Mouse (Mus musculus) myocyte (in vitro differentiated cells): ENCODE measurements around the gene Tldc1. TPM values are rescaled to one million over a fixed set of nuclear protein-coding genes. Genes with fewer than 3 reads are reported as not detected.

Experiments used
- H3K27me3 ChIP-seq: one replicate; pipeline ENCODE4 v1.6.1; 2011; ENCODE audit not compliant: control insufficient read depth, insufficient read depth, insufficient read length
- H3K36me3 ChIP-seq: one replicate; pipeline ENCODE4 v1.6.1; 2011; ENCODE audit not compliant: control insufficient read depth, insufficient read depth
- H3K4me2 ChIP-seq: one replicate; pipeline ENCODE4 v1.6.1; 2011; ENCODE audit warnings: low read depth, control low read depth
- H3K4me3 ChIP-seq: one replicate; pipeline ENCODE4 v1.5.1; 2011; ENCODE audit warnings: mild to moderate bottlenecking, control low read depth, moderate library complexity
- H3K79me2 ChIP-seq: one replicate; pipeline ENCODE4 v1.6.1; 2011; ENCODE audit not compliant: control insufficient read depth, insufficient read depth
- H3ac ChIP-seq: one replicate; pipeline ENCODE4 v1.6.1; 2011; ENCODE audit not compliant: control insufficient read depth, insufficient read length
- CEBPB ChIP-seq: IDR thresholded peaks from 2 replicates; pipeline ENCODE4 v1.6.1; 2011; ENCODE audit warnings: mild to moderate bottlenecking, moderate library complexity; ENCODE audit not compliant: poor library complexity, insufficient read depth, severe bottlenecking
- E2F4 ChIP-seq: IDR thresholded peaks from one replicate; pipeline ENCODE4 v1.6.1; 2011; ENCODE audit warnings: mild to moderate bottlenecking, control low read depth, moderate library complexity; ENCODE audit not compliant: insufficient read depth
- MAX ChIP-seq: IDR thresholded peaks from one replicate; pipeline ENCODE4 v1.6.1; 2011; ENCODE audit warnings: low read depth, mild to moderate bottlenecking, control low read depth
- MYOD1 ChIP-seq, 3 experiments: IDR thresholded peaks; one replicate each; pipeline ENCODE4 v1.6.1; 2011; ENCODE audit warnings: control low read depth in 2 of 3, low read depth in 2 of 3, mild to moderate bottlenecking in 2 of 3, moderate library complexity in 1 of 3; ENCODE audit not compliant: insufficient read length in 2 of 3, control insufficient read depth in 1 of 3
- MYOG ChIP-seq, 3 experiments: IDR thresholded peaks; one replicate each; pipeline ENCODE4 v1.6.1; 2011; ENCODE audit warnings: control low read depth in 2 of 3, low read depth in 2 of 3, mild to moderate bottlenecking in 2 of 3; ENCODE audit not compliant: insufficient read length in 2 of 3, control insufficient read depth in 1 of 3, insufficient read depth in 1 of 3
- POLR2A ChIP-seq: IDR thresholded peaks from one replicate; pipeline ENCODE4 v1.6.1; 2011; ENCODE audit warnings: low read depth, mild to moderate bottlenecking, control low read depth, moderate library complexity; ENCODE audit not compliant: insufficient read length
- POLR2AphosphoS2 ChIP-seq: IDR thresholded peaks from one replicate; pipeline ENCODE4 v1.6.1; 2011; ENCODE audit warnings: low read depth, control low read depth; ENCODE audit not compliant: insufficient read length
- REST ChIP-seq: IDR thresholded peaks from one replicate; pipeline ENCODE4 v1.6.1; 2011; ENCODE audit warnings: mild to moderate bottlenecking, control low read depth, moderate library complexity; ENCODE audit not compliant: insufficient read depth, insufficient read length
- SRF ChIP-seq: IDR thresholded peaks from one replicate; pipeline ENCODE4 v1.6.1; 2011; ENCODE audit warnings: low read depth; ENCODE audit not compliant: control insufficient read depth, insufficient read length
- TCF12 ChIP-seq: IDR thresholded peaks from one replicate; pipeline ENCODE4 v1.6.1; 2011; ENCODE audit warnings: mild to moderate bottlenecking, control low read depth; ENCODE audit not compliant: poor library complexity, insufficient read depth, severe bottlenecking
- TCF3 ChIP-seq: IDR thresholded peaks from one replicate; pipeline ENCODE4 v1.6.1; 2011; ENCODE audit warnings: low read depth, control low read depth; ENCODE audit not compliant: insufficient read length
- USF1 ChIP-seq: IDR thresholded peaks from one replicate; pipeline ENCODE4 v1.6.1; 2011; ENCODE audit warnings: low read depth, mild to moderate bottlenecking, control low read depth, moderate library complexity
- polyA plus RNA-seq: library from polyadenylated mRNA; unstranded; fragments of >200 nt; fragmentation: generic; extraction: Trizol; gene quantifications from one replicate; pipeline ENCODE4 v1.2.1, GENCODE M21; 2012; ENCODE audit warnings: missing spikeins

Tldc1 gene
- polyA plus RNA-seq, 1 experiment, result 9.6 TPM

DNA sequence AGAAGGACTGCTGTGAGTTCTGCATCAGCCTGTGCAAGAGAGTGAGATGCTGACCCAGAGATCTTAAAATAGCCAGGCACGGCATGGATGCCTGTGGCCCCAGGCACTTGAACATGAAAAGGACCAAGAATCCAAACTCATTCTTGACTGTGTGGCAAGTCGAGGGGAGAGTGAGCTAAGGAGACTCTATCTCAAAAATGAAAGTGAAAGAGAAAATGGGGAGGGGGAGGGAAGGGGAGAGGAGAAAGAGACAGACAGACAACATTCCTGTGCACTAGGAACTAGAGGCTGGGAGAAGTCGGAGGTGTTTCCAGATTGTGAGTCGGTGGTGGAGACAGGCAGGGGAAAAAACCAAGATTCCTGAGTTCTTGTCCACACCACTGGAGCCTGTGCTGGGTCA, 54.5 kb downstream of the Tldc1 start:
- TF ChIP-seq SRF (no peak), POLR2AphosphoS2 (no peak), TCF3 (no peak)
- H3ac ChIP-seq, result no peak overlapping the region
- peak overlapping the region; percentile 24 for H3K4me2 ChIP-seq
- H3K36me3 ChIP-seq, result no peaks in the 10 kb centered on the region
- no peaks in the 10 kb centered on the region for H3K79me2 ChIP-seq
- H3K4me3 ChIP-seq, result no peak overlapping the region
- H3K27me3 ChIP-seq, result no peaks in the 10 kb centered on the region

DNA sequence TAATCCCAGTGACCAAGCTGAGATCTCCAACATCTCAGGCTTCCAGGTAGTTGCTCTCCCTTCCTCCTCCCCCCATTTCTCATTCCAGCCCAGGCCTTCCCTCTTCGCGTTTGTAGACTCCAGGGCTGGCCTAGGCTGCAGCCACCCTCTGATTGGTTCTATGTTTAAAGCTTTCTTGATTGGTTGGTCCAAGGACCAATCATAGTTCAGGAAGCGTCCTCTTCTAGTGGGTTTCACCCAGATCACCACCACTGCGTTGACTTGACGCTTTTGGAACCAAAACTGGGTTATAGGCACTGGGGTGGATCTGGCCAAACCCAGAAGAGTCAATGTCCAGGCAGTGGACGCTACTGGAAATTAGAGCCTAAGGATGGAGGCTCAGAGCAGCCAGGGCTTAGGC, 55.9 kb downstream of the Tldc1 start:
- Histone ChIP-seq H3K79me2 (no peaks in the 10 kb centered on the region), H3K4me2 (no peak overlapping the region), H3K36me3 (no peaks in the 10 kb centered on the region), H3K4me3 (no peak overlapping the region), H3K27me3 (no peaks in the 10 kb centered on the region), H3ac (no peak overlapping the region)
- TF ChIP-seq POLR2A (no peak), REST (no peak), E2F4 (no peak), CEBPB (no peak), MYOG (IDR thresholded peaks at IDR 0.05; ENCODE audit: control insufficient read depth in 1 of 3, insufficient read depth in 1 of 3, insufficient read length in 2 of 3, low read depth in 2 of 3) (no peak), POLR2AphosphoS2 (no peak), USF1 (no peak), MAX (no peak), SRF (no peak), TCF3 (no peak), MYOD1 (IDR thresholded peaks at IDR 0.05; ENCODE audit: control insufficient read depth in 1 of 3, insufficient read length in 2 of 3, low read depth in 2 of 3) (no peak), TCF12 (no peak)

DNA sequence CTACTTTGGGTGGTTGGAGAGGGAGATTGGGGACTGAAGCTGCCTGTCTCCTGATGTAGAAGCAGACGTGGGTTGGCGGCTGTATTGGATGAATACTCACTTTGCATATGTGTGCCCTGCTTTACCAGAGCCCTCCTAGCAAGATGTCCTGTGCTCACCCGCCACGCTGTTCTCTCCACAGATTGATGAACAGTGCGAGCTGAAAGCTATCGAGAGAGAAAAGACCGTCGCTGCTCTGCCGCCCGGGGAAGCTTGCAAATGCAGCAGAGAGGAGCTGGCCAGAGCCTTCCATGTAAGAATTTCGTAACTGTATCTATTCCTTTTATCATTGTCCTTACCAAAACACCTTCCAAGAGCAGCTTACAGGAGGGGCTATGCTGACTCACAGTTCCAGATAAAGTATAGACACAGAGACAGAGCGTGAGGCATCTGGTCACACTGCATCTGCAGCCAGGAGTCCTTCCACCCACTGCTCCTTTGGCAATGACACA, 59.2 kb downstream of the Tldc1 start:
- no peak overlapping the region for H3K4me2 ChIP-seq
- H3K4me3 ChIP-seq, result no peak overlapping the region
- no peaks in the 10 kb centered on the region for H3K27me3 ChIP-seq
- H3ac ChIP-seq, result no peak overlapping the region
- no peaks in the 10 kb centered on the region for H3K36me3 ChIP-seq
- H3K79me2 ChIP-seq, result no peaks in the 10 kb centered on the region
- TF ChIP-seq CEBPB, result no peak
- no peak for TF ChIP-seq MYOG (IDR thresholded peaks at IDR 0.05; ENCODE audit: control insufficient read depth in 1 of 3, insufficient read depth in 1 of 3, insufficient read length in 2 of 3, low read depth in 2 of 3)
- TF ChIP-seq POLR2AphosphoS2, result no peak
- TF ChIP-seq MAX, result no peak
- TF ChIP-seq E2F4, result no peak
- no peak for TF ChIP-seq SRF
- TF ChIP-seq TCF3, result no peak
- TF ChIP-seq MYOD1 (IDR thresholded peaks at IDR 0.05; ENCODE audit: control insufficient read depth in 1 of 3, insufficient read length in 2 of 3, low read depth in 2 of 3), result no peak
- TF ChIP-seq TCF12, result no peak
- no peak for TF ChIP-seq REST

DNA sequence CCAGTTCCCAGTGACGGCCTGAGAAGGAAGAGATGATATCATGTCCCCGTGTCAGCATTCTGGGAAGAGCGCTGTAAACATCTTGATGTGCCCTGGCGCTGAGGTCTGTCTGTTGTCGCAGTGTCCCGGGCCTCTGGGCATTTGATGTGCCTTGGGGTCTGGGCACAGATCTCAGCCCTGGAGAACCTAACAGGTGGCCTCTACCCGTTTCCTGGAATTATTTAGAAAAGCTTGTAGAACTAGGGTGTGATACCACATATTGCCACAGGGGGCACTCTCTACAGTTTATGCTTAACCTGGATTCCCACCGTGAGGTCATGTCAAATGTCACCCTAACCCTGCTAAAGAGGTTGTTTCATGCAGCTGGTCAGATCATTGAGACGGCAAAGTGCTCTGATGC, 60.5 kb downstream of the Tldc1 start:
- Histone ChIP-seq H3K27me3 (no peaks in the 10 kb centered on the region), H3K36me3 (no peaks in the 10 kb centered on the region), H3ac (no peak overlapping the region), H3K79me2 (no peaks in the 10 kb centered on the region), H3K4me2 (no peak overlapping the region), H3K4me3 (no peak overlapping the region)
- TF ChIP-seq CEBPB (no peak), E2F4 (no peak), TCF3 (no peak), MYOD1 (IDR thresholded peaks at IDR 0.05; ENCODE audit: control insufficient read depth in 1 of 3, insufficient read length in 2 of 3, low read depth in 2 of 3) (no peak)

DNA sequence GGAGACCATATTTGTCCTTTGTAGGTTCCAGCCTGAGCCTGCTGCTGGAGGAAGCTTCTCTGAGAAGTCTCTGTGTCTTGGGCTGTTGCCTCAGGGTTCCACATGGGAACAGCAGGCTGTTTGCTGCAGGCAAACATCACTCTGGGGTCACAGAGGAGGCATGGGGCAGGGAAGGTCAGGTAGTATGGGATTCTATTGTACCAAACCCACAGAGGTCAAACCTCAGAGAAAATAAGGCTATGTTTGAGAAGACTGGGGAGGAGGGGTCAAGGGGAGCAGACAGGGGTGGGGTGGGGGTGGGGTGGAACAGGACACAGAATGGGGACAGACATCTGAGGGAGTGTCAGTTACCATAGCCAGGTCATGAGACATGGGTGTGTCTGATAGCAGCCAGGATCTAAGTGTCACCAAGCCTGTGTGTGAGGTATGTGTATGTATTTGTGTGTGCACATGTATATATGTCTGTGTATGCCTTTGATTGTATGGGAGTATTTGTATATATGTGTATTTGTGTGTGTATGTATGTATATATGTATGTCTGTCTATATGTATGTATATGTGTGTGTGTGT, 61.4 kb downstream of the Tldc1 start:
- no peak for TF ChIP-seq TCF3
- TF ChIP-seq MYOG (IDR thresholded peaks at IDR 0.05; ENCODE audit: control insufficient read depth in 1 of 3, insufficient read depth in 1 of 3, insufficient read length in 2 of 3, low read depth in 2 of 3), result no peak
- TF ChIP-seq E2F4, result no peak
- TF ChIP-seq REST, result no peak
- TF ChIP-seq USF1, result no peak
- no peak for TF ChIP-seq CEBPB
- no peak for TF ChIP-seq MYOD1 (IDR thresholded peaks at IDR 0.05; ENCODE audit: control insufficient read depth in 1 of 3, insufficient read length in 2 of 3, low read depth in 2 of 3)
- TF ChIP-seq POLR2AphosphoS2, result no peak
- TF ChIP-seq POLR2A, result no peak
- no peak for TF ChIP-seq SRF
- no peak for TF ChIP-seq TCF12
- no peak for TF ChIP-seq MAX
- Histone ChIP-seq H3K4me2 (no peak overlapping the region), H3K27me3 (no peaks in the 10 kb centered on the region), H3K36me3 (no peaks in the 10 kb centered on the region), H3ac (no peak overlapping the region), H3K4me3 (no peak overlapping the region), H3K79me2 (no peaks in the 10 kb centered on the region)
